Mouse (Mus musculus) testis, adult 2 months (tissue): Measurements from ENCODE around the gene Tnik. TPM values are rescaled to one million over a fixed set of nuclear protein-coding genes. Genes with fewer than 3 reads are reported as not detected.

Experiments used
- H3K27ac ChIP-seq: fragments of 200-500 bp; 2 replicates; pipeline ENCODE4 v1.5.1; 2012; ENCODE audit warnings: low read depth, low read length; ENCODE audit not compliant: control insufficient read depth, insufficient read depth
- H3K27me3 ChIP-seq: fragments of 200-500 bp; 2 replicates; pipeline ENCODE4 v1.6.1; 2012; ENCODE audit warnings: mild to moderate bottlenecking, low read length, moderate library complexity; ENCODE audit not compliant: control insufficient read depth, insufficient read depth
- H3K36me3 ChIP-seq: fragments of 200-500 bp; 2 replicates; pipeline ENCODE4 v1.6.1; 2012; ENCODE audit warnings: mild to moderate bottlenecking, low read length; ENCODE audit not compliant: control insufficient read depth, insufficient read depth
- H3K4me1 ChIP-seq: fragments of 200-500 bp; 2 replicates; pipeline ENCODE4 v1.6.1; 2012; ENCODE audit warnings: low read length; ENCODE audit not compliant: control insufficient read depth, insufficient read depth
- H3K4me3 ChIP-seq: fragments of 200-500 bp; 2 replicates; pipeline ENCODE4 v1.5.1; 2012; ENCODE audit warnings: low read depth, mild to moderate bottlenecking, low read length, moderate library complexity, mixed read lengths; ENCODE audit not compliant: control insufficient read depth
- CTCF ChIP-seq: fragments of 200-500 bp; IDR thresholded peaks from 2 replicates; pipeline ENCODE4 v1.5.1; 2012; ENCODE audit warnings: low read depth, mild to moderate bottlenecking, inconsistent platforms, low read length, moderate library complexity; ENCODE audit not compliant: control insufficient read depth, insufficient read depth, insufficient replicate concordance
- POLR2A ChIP-seq: fragments of 200-500 bp; IDR thresholded peaks from 2 replicates; pipeline ENCODE4 v1.6.1; 2012; ENCODE audit warnings: low read depth, mild to moderate bottlenecking, inconsistent platforms, low read length, moderate library complexity; ENCODE audit not compliant: control insufficient read depth
- polyA plus RNA-seq: library from polyadenylated mRNA; depleted of rRNA; stranded (reverse); fragments of >200 nt; gene quantifications from 2 replicates; pipeline ENCODE4 v1.2.3, GENCODE M21; 2012

Tnik gene
- polyA plus RNA-seq, 1 experiment = 7.4 TPM

GRCm38 (mm10) chr3:28626816-28627215, 363.8 kb downstream of the Tnik start:
- Histone ChIP-seq H3K4me3 (no peak overlapping the region), H3K4me1 (no peaks in the 10 kb centered on the region), H3K27ac (no peak overlapping the region), H3K27me3 (no peaks in the 10 kb centered on the region), H3K36me3 (no peaks in the 10 kb centered on the region)
- no peak for TF ChIP-seq CTCF

GRCm38 (mm10) chr3:28636778-28637177, 373.8 kb downstream of the Tnik start:
- no peak overlapping the region for H3K27ac ChIP-seq
- H3K4me1 ChIP-seq = no peaks in the 10 kb centered on the region
- no peaks in the 10 kb centered on the region for H3K27me3 ChIP-seq
- no peaks in the 10 kb centered on the region for H3K36me3 ChIP-seq
- TF ChIP-seq POLR2A (no peak), CTCF (no peak)
- H3K4me3 ChIP-seq = no peak overlapping the region

GRCm38 (mm10) chr3:28638957-28639356, 375.9 kb downstream of the Tnik start:
- no peaks in the 10 kb centered on the region for H3K27me3 ChIP-seq
- no peak overlapping the region for H3K27ac ChIP-seq
- H3K36me3 ChIP-seq = no peaks in the 10 kb centered on the region
- TF ChIP-seq CTCF (no peak), POLR2A (no peak)
- H3K4me1 ChIP-seq = no peaks in the 10 kb centered on the region
- H3K4me3 ChIP-seq = no peak overlapping the region

- H3K27ac ChIP-seq = no peak overlapping the region
- H3K36me3 ChIP-seq = no peaks in the 10 kb centered on the region
- no peak overlapping the region for H3K4me3 ChIP-seq
- no peak for TF ChIP-seq POLR2A
- no peak for TF ChIP-seq CTCF
- no peaks in the 10 kb centered on the region for H3K4me1 ChIP-seq
- no peaks in the 10 kb centered on the region for H3K27me3 ChIP-seq
Measured at GRCm38 (mm10) chr3:28643252-28643947, 380.4 kb downstream of the Tnik start.

- Histone ChIP-seq H3K27me3 (no peaks in the 10 kb centered on the region), H3K27ac (no peak overlapping the region), H3K4me1 (no peaks in the 10 kb centered on the region), H3K36me3 (no peaks in the 10 kb centered on the region), H3K4me3 (no peak overlapping the region)
- no peak for TF ChIP-seq CTCF
- no peak for TF ChIP-seq POLR2A
Measured at GRCm38 (mm10) chr3:28652574-28652973, 389.6 kb downstream of the Tnik start.

GRCm38 (mm10) chr3:28653043-28653442, 390.0 kb downstream of the Tnik start:
- no peak for TF ChIP-seq CTCF
- TF ChIP-seq POLR2A = no peak

GRCm38 (mm10) chr3:28654740-28655139, 391.7 kb downstream of the Tnik start:
- H3K4me3 ChIP-seq = no peak overlapping the region
- no peak overlapping the region for H3K27ac ChIP-seq
- TF ChIP-seq CTCF (no peak), POLR2A (no peak)
- no peaks in the 10 kb centered on the region for H3K4me1 ChIP-seq
- H3K36me3 ChIP-seq = no peaks in the 10 kb centered on the region
- no peaks in the 10 kb centered on the region for H3K27me3 ChIP-seq

More at GRCm38 (mm10) chr3:28653043-28653442, 390.0 kb downstream of the Tnik start:
- Histone ChIP-seq H3K4me1 (no peaks in the 10 kb centered on the region), H3K36me3 (no peaks in the 10 kb centered on the region), H3K27ac (no peak overlapping the region), H3K4me3 (no peak overlapping the region), H3K27me3 (no peaks in the 10 kb centered on the region)

- no peak overlapping the region for H3K4me3 ChIP-seq
- H3K27ac ChIP-seq = no peak overlapping the region
- TF ChIP-seq POLR2A = no peak
- TF ChIP-seq CTCF = no peak
- H3K4me1 ChIP-seq = no peaks in the 10 kb centered on the region
- no peaks in the 10 kb centered on the region for H3K36me3 ChIP-seq
- no peaks in the 10 kb centered on the region for H3K27me3 ChIP-seq
Measured at GRCm38 (mm10) chr3:28658349-28658748, 395.3 kb downstream of the Tnik start.
